Mouse (Mus musculus) C2C12 (cell line): Measurements from ENCODE around the gene Zfp423.

Source experiments
- CTCF ChIP-seq: IDR thresholded peaks from one replicate; pipeline ENCODE4 v1.5.1; 2011; ENCODE audit not compliant: control insufficient read depth, insufficient read depth, insufficient read length
- MAX ChIP-seq: IDR thresholded peaks from one replicate; pipeline ENCODE4 v1.6.1; 2011; ENCODE audit warnings: mild to moderate bottlenecking, control low read depth
- MYOG ChIP-seq: IDR thresholded peaks from one replicate; pipeline ENCODE4 v1.6.1; 2011; ENCODE audit not compliant: control insufficient read depth, insufficient read length; ENCODE audit errors: extremely low read depth

DNA sequence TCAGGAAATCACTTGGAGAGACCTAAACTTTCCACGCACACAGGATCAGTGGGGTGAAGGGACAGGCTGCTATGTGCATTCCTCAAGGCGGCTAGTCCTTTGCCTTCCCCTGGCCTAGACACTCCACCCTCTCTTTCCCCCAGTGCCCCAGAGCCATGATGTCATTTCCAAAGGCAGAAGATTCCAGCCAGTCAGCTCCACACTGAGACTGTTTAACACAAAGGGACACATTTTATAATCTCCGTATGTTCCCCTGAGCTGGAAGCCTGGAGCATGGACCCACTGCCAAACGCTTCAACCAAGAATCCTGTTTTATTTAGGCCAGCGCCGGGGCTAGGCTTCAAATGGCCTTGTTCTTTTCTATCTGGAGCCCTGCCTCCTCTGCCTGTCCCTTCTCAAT, 111.6 kb downstream of the Zfp423 start:
- no peak for TF ChIP-seq MAX
- TF ChIP-seq CTCF: no peak
- no peak for TF ChIP-seq MYOG
